Mouse (Mus musculus): ENCODE data around the gene Gm21560.

Gene Gm21560

GRCm38 (mm10) chr14:6219192-6219591 lies at the start of gene Gm21560:
Gm21560 (minus strand) TSS chr14:6219292.
- 70% methylated on average over 2 of the region's 2 CpGs for WGBS

- WGBS, result 78% methylated on average over 6 of the region's 9 CpGs
Observed at GRCm38 (mm10) chr14:6163538-6163937, 55.6 kb downstream of the Gm21560 start.

- WGBS, result 100% methylated on average over 1 of the region's 1 CpGs
Observed at GRCm38 (mm10) chr14:6161085-6161484, 58.0 kb downstream of the Gm21560 start.
